Mouse (Mus musculus) kidney, embryonic 14.5 days (tissue): ENCODE results near the gene Pdpk1. TPM values are rescaled to one million over a fixed set of nuclear protein-coding genes. Genes with fewer than 3 reads are reported as not detected.
A peak's percentile ranks its signal among the peaks of the same experiment; 100 is the strongest.

Source experiments
- ATAC-seq: fragments of 200-750 bp; cut with Nextera tagmentation; 2 replicates; pipeline ENCODE4 v1.8.0; 2017; ENCODE audit warnings: moderate number of reproducible peaks, mild to moderate bottlenecking, moderate TSS enrichment, moderate library complexity; ENCODE audit not compliant: low FRiP score, low TSS enrichment
- H3K27ac ChIP-seq: fragments of 300-500 bp; sonication (generic); 2 replicates; pipeline ENCODE4 v1.5.1; 2014; ENCODE audit warnings: low read depth, mild to moderate bottlenecking, low read length, moderate library complexity, mixed read lengths
- H3K27me3 ChIP-seq: fragments of 300-500 bp; sonication (generic); 2 replicates; pipeline ENCODE4 v1.6.1; 2014; ENCODE audit warnings: mild to moderate bottlenecking, low read length; ENCODE audit not compliant: control insufficient read depth, insufficient read depth
- H3K36me3 ChIP-seq: fragments of 300-500 bp; sonication (generic); 2 replicates; pipeline ENCODE4 v1.6.1; 2014; ENCODE audit warnings: low read length, mixed read lengths; ENCODE audit not compliant: control insufficient read depth, insufficient read depth
- H3K4me1 ChIP-seq: fragments of 300-500 bp; sonication (generic); 2 replicates; pipeline ENCODE4 v1.6.1; 2014; ENCODE audit warnings: low read length, mixed read lengths; ENCODE audit not compliant: control insufficient read depth, insufficient read depth
- H3K4me2 ChIP-seq: fragments of 300-500 bp; sonication (generic); replicated peaks from 2 replicates; pipeline ENCODE4 v1.6.1; 2014; ENCODE audit warnings: low read depth, mild to moderate bottlenecking, low read length
- H3K4me3 ChIP-seq: fragments of 300-500 bp; sonication (generic); 2 replicates; pipeline ENCODE4 v1.5.1; 2014; ENCODE audit warnings: mild to moderate bottlenecking, low read length
- H3K9ac ChIP-seq: fragments of 300-500 bp; sonication (generic); 2 replicates; pipeline ENCODE4 v1.6.1; 2014; ENCODE audit warnings: low read depth, mild to moderate bottlenecking, low read length, moderate library complexity
- H3K9me3 ChIP-seq: fragments of 300-500 bp; sonication (generic); 2 replicates; pipeline ENCODE4 v1.6.1; 2016; ENCODE audit warnings: low read length; ENCODE audit not compliant: control insufficient read depth
- WGBS: fragments of 180-500 bp; shearing (Covaris S2); extraction: QIAGEN DNeasy Blood & Tissue Kit; methylation state at CpG from one replicate; pipeline ENCODE4 v1.1.7; 2014; 5-methylcytosine and 5-hydroxymethylcytosine counted together
- polyA plus RNA-seq: library from polyadenylated mRNA; unstranded; fragments of >200 nt; fragmentation: Nextera tagmentation; extraction: Ambion mirVana; gene quantifications from 2 replicates; pipeline ENCODE4 v1.2.1, GENCODE M21; 2014

Pdpk1 gene
- polyA plus RNA-seq = 29.3 and 44.0 TPM in 2 replicates

DNA sequence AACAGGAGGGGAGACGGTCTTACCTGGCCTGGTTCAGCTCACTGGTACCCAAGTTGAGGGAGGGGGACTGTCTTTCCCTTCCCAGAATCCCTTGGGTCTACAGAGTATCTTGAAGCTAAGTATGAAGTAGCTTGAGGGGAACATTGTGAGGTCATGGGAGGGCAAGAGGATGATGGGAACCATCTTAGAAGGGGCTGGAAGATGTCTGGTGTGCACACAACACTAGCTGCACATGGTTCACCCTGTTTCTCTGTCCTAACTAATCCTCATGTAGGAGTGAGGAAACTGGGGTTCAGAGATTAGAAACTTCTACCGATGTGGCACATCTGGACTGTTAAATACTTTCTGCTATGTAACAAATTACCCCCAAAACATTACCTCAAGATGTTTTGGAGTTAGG lies at the start of gene Pdpk1:
Gene Pdpk1 (minus strand): TSS at position 101 of the 400 bp plus-strand sequence.
- no peaks in the 10 kb centered on the region for H3K27me3 ChIP-seq
- 92% methylated on average over 2 of the region's 2 CpGs for WGBS
- no peak for ATAC-seq
- H3K36me3 ChIP-seq = peaks cover 3% of the 10 kb centered on the region; the same call in 1 of the 2 replicates
- peaks cover 8% of the 10 kb centered on the region; the same call in 1 of the 2 replicates for H3K4me1 ChIP-seq
- H3K9ac ChIP-seq = peak within 1 kb of the TSS; percentile 52; the same call in 1 of the 2 replicates
- H3K4me3 ChIP-seq = peak within 1 kb of the TSS; percentile 39
- peak within 1 kb of the TSS; percentile 81 for H3K4me2 ChIP-seq
- no peak within 1 kb of the TSS for H3K27ac ChIP-seq
- H3K9me3 ChIP-seq = no peaks in the 10 kb centered on the region

DNA sequence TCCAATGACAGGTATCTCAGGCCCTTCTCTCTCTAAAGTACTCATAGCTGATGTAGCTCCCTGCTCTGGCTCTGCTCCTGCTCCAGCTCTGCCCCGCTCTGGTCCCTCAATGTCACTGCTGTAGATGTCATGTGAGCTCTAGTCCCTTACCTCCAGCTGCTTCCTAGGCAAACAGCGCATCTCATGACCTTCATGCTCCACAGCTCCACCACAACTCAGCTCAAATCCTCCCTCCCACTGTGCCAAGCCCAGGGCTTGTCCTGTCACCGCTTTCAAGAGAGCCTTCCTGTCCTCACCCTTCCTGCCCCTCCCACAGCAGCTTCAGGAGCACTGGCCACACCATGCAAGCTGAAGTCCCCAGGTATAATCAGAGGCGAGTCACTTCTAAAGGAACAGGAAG lies 49.0 kb upstream of the Pdpk1 start:
- no peak for ATAC-seq
- 52% methylated on average over 4 of the region's 4 CpGs for WGBS

DNA sequence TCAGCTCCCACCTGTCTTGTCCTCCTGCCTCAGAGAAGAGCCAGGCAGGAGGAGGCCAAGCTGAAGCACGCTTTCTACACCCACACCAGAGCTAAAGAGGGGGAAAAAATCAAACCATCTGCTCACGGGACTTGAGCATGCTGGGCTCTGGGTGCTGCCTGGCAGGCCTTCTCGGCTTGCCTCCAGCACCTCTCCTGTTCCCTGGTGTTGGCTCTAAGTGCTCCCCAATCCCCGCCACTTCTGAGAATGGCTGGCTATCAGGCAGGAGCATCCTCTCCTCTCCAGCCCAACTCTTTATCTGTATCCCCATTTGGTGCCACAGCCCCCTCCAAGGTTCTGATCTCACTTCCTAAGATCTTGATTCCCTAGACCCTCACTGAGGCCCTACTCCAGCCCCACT lies 48.5 kb upstream of the Pdpk1 start:
- ATAC-seq = no peak
- Histone ChIP-seq H3K9ac (no peak overlapping the region), H3K4me1 (0 out of 2 replicates have a peak, but pooled peaks cover 5% of the 10 kb centered on the region), H3K36me3 (no peaks in the 10 kb centered on the region), H3K9me3 (no peaks in the 10 kb centered on the region), H3K4me2 (no peak overlapping the region), H3K27me3 (no peaks in the 10 kb centered on the region), H3K4me3 (no peak overlapping the region), H3K27ac (no peak overlapping the region)
- 78% methylated on average over 4 of the region's 4 CpGs for WGBS

More for the DNA sequence above, 49.0 kb upstream of the Pdpk1 start:
- Histone ChIP-seq H3K4me3 (no peak overlapping the region), H3K4me2 (no peak overlapping the region), H3K9me3 (no peaks in the 10 kb centered on the region), H3K4me1 (peaks cover 10% of the 10 kb centered on the region; the same call in 1 of the 2 replicates), H3K27me3 (no peaks in the 10 kb centered on the region), H3K27ac (no peak overlapping the region), H3K9ac (no peak overlapping the region), H3K36me3 (no peaks in the 10 kb centered on the region)

DNA sequence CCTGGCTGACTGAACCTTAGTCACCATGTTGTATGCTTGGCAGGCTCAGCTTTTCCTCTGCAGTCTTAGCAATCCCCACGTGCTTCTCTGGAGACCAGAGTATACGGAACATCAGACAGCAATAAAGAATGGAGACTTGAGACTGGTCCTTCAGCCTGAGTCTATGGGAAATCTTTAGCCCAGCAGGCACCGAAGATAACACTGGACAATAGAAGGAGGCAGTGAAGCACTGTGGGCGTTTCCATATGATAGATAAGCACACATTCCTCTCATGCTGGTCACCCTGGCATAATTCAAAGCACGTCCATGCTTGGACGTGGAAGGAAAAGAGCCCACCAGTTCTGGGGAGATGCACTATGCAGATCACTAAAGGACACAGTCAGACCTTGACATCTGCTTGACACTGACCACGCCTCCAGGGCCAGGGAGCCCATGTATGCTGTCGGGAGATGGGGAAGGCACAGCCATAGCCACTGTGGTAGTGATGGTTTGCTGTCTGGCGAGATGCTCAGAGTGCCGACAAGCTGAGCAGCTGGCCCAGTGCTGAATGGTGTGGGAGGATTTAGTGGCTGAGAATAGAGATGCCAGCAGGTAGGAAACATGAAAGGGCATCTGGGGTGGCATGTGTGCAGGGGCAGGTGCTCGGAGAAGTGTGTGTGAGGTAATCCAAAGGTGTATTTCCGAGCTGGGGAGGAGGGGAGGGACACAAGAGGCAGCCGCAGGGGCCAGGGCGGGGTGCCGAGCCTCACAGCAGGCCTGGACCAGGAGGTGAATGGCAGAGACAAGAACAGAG lies 46.5 kb upstream of the Pdpk1 start:
- Histone ChIP-seq H3K9ac (no peak overlapping the region), H3K4me2 (no peak overlapping the region), H3K4me3 (no peak overlapping the region), H3K36me3 (no peaks in the 10 kb centered on the region), H3K27ac (no peak overlapping the region), H3K9me3 (no peaks in the 10 kb centered on the region), H3K27me3 (no peaks in the 10 kb centered on the region), H3K4me1 (no peaks in the 10 kb centered on the region)
- 66% methylated on average over 14 of the region's 15 CpGs for WGBS
- ATAC-seq = no peak

DNA sequence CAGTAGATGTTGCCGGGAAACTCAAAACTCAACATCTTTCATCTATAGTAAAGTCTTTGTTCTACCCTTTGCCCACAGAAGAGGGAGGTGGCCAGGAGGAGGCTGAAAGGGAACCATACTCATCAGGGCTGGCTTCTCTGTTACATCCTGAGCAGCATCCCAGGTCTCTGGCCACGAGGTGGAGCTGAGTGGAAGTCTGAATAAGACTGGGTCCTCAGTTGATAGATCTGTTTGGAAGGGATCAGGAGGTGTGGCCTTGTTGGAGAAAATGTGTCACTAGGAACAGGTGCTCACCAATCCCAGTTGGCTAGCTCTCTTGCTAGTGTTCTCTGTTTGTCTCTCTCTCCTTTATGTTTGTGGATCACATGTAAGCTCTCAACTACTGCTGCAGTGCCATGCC lies 44.6 kb upstream of the Pdpk1 start:
- Histone ChIP-seq H3K27me3 (no peaks in the 10 kb centered on the region), H3K9me3 (no peaks in the 10 kb centered on the region), H3K9ac (no peak overlapping the region), H3K4me3 (no peak overlapping the region), H3K4me2 (no peak overlapping the region), H3K36me3 (no peaks in the 10 kb centered on the region), H3K4me1 (no peaks in the 10 kb centered on the region), H3K27ac (no peak overlapping the region)
- WGBS = 69% methylated on average over 2 of the region's 2 CpGs
- ATAC-seq = no peak

DNA sequence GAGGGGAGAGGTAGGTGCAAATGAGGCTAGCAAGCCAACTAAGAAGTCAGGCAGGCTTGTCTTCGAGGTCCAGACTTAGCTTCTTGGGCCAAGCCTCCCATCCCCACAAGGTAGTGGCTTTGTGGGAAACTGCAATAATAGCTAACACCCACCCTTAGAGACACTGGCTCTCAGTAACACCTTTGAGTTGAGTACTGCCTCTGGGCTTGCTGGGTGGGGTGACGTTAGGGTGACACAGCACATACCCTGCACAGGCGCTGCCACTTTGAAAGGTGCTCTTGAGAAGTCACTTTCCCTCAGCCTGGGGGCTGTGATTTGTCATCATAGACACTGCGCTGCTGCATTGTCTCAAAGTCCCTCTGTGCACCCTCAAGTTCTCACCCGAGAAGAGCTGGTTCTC lies 43.0 kb upstream of the Pdpk1 start:
- Histone ChIP-seq H3K27me3 (no peaks in the 10 kb centered on the region), H3K4me1 (no peaks in the 10 kb centered on the region), H3K9ac (no peak overlapping the region), H3K4me2 (no peak overlapping the region), H3K36me3 (no peaks in the 10 kb centered on the region), H3K4me3 (no peak overlapping the region), H3K27ac (no peak overlapping the region), H3K9me3 (no peaks in the 10 kb centered on the region)
- no peak for ATAC-seq
- 83% methylated on average over 5 of the region's 5 CpGs for WGBS

DNA sequence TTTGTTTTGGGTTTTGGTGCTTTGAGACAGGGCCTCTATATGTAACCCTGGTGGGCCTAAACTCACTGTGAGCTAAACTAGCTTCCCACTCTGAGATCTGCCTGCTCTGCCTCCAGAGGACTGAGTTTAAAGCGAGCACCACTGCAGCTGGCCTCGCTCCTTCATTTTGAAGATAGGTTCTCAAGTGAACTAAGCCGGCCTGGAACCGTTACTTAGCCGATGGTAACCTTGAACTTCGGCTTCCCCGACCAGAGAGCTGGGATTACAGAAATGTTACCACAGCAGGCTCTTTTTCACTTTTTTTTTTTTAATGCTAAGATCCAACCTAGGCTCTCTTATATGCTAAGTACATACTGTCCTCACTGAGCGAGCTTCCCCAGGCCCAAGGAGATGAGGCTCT lies 42.5 kb upstream of the Pdpk1 start:
- Histone ChIP-seq H3K27me3 (no peaks in the 10 kb centered on the region), H3K36me3 (no peaks in the 10 kb centered on the region; the same call in 1 of the 2 replicates), H3K9ac (no peak overlapping the region), H3K9me3 (no peaks in the 10 kb centered on the region), H3K4me3 (no peak overlapping the region), H3K4me2 (no peak overlapping the region), H3K4me1 (no peaks in the 10 kb centered on the region), H3K27ac (no peak overlapping the region)
- 83% methylated on average over 8 of the region's 8 CpGs for WGBS
- no peak for ATAC-seq

DNA sequence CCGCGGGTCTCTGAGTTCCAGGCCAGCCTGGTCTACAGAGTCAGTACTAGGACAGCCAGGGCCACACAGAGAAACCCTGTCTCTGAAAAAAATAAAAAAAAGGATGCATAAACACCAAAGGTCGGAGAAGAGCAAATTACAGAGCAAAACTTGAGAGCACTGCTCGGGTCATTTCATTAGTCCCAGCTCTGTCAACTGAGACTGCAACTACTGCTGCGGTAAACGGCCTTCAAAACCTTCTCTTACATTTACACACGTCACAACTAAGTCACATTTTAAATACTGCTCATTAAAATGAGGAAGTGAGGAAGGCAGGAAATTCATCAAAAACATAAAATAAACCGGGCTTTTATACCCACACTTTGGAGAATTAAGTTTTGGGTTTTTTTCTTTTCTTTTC lies 42.1 kb upstream of the Pdpk1 start:
- 60% methylated on average over 8 of the region's 8 CpGs for WGBS
- H3K4me1 ChIP-seq = no peaks in the 10 kb centered on the region
- H3K4me3 ChIP-seq = no peak overlapping the region
- no peak overlapping the region for H3K27ac ChIP-seq
- no peak overlapping the region for H3K9ac ChIP-seq
- no peaks in the 10 kb centered on the region for H3K27me3 ChIP-seq
- H3K36me3 ChIP-seq = no peaks in the 10 kb centered on the region; the same call in 1 of the 2 replicates
- ATAC-seq = no peak
- no peaks in the 10 kb centered on the region for H3K9me3 ChIP-seq
- no peak overlapping the region for H3K4me2 ChIP-seq

DNA sequence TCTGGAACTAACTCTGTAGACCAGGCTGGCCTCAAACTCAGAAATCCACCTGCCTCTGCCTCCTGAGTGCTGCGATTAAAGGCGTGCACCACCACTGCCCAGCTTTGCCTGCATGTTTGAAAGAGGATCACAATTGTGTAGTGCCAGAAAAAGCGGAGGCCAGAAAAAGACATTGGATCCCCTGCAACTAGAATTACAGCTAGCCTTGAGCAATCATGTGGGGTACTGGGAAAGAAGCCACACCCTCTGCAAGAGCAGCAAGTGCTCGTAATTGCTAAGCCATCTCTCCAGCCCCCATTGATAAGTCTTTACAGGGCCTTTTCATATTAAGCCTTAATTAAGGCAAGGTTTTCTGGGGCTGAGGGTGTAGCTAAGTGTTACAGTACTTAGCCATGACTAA lies 40.8 kb upstream of the Pdpk1 start:
- H3K27me3 ChIP-seq = no peaks in the 10 kb centered on the region
- H3K4me1 ChIP-seq = no peaks in the 10 kb centered on the region
- no peak overlapping the region for H3K27ac ChIP-seq
- H3K9me3 ChIP-seq = no peaks in the 10 kb centered on the region
- WGBS = 68% methylated on average over 4 of the region's 4 CpGs
- H3K9ac ChIP-seq = no peak overlapping the region
- H3K4me3 ChIP-seq = no peak overlapping the region
- no peak overlapping the region for H3K4me2 ChIP-seq
- ATAC-seq = no peak
- H3K36me3 ChIP-seq = no peaks in the 10 kb centered on the region; the same call in 1 of the 2 replicates
